Mouse (Mus musculus) midbrain, postnatal 0 days (tissue): Measurements from ENCODE around the gene Cd300lg. TPM values are rescaled to one million over a fixed set of nuclear protein-coding genes. Genes with fewer than 3 reads are reported as not detected.
A peak's percentile ranks its signal among the peaks of the same experiment; 100 is the strongest.

Experiments
- ATAC-seq: fragments of 200-750 bp; cut with Nextera tagmentation; 2 replicates; pipeline ENCODE4 v1.8.0; 2017; ENCODE audit warnings: moderate number of reproducible peaks, mild to moderate bottlenecking, moderate TSS enrichment, moderate library complexity; ENCODE audit not compliant: low FRiP score
- DNase-seq: peaks from one replicate; pipeline ENCODE4 v3.0.0-alpha.2; 2015; ENCODE audit warnings: low spot score
- H3K27ac ChIP-seq: fragments of 300-500 bp; sonication (generic); 2 replicates; pipeline ENCODE4 v1.5.1; 2014; ENCODE audit warnings: low read depth, mild to moderate bottlenecking, low read length, mixed read lengths
- H3K27me3 ChIP-seq: fragments of 300-500 bp; sonication (generic); 2 replicates; pipeline ENCODE4 v1.6.1; 2014; ENCODE audit warnings: low read length, control low read depth, mixed read lengths; ENCODE audit not compliant: insufficient read depth
- H3K36me3 ChIP-seq: fragments of 300-500 bp; sonication (generic); 2 replicates; pipeline ENCODE4 v1.6.1; 2014; ENCODE audit warnings: low read length, control low read depth, mixed read lengths; ENCODE audit not compliant: insufficient read depth
- H3K4me1 ChIP-seq: fragments of 300-500 bp; sonication (generic); 2 replicates; pipeline ENCODE4 v1.6.1; 2014; ENCODE audit warnings: mild to moderate bottlenecking, control low read depth, antibody characterized with exemption, low read length, mixed read lengths; ENCODE audit not compliant: insufficient read depth
- H3K4me2 ChIP-seq: fragments of 300-500 bp; sonication (generic); 2 replicates; pipeline ENCODE4 v1.6.1; 2014; ENCODE audit warnings: low read depth, mild to moderate bottlenecking, low read length, mixed read lengths; ENCODE audit not compliant: poor library complexity, severe bottlenecking
- H3K4me3 ChIP-seq: fragments of 300-500 bp; sonication (generic); 2 replicates; pipeline ENCODE4 v1.5.1; 2014; ENCODE audit warnings: low read depth, mild to moderate bottlenecking, low read length, moderate library complexity
- H3K9ac ChIP-seq: fragments of 300-500 bp; sonication (generic); replicated peaks from 2 replicates; pipeline ENCODE4 v1.6.1; 2014; ENCODE audit warnings: mild to moderate bottlenecking, low read length, moderate library complexity, mixed read lengths; ENCODE audit not compliant: poor library complexity, severe bottlenecking
- H3K9me3 ChIP-seq: fragments of 300-500 bp; sonication (generic); 2 replicates; pipeline ENCODE4 v1.6.1; 2016; ENCODE audit warnings: low read length, control low read depth
- CTCF ChIP-seq: IDR thresholded peaks from 2 replicates; pipeline ENCODE4 v1.5.1; 2016; ENCODE audit warnings: antibody characterized with exemption, mild to moderate bottlenecking
- WGBS: fragments of 180-500 bp; shearing (Covaris S2); extraction: QIAGEN DNeasy Blood & Tissue Kit; methylation state at CpG from one replicate; pipeline ENCODE4 v1.1.7; 2014; 5-methylcytosine and 5-hydroxymethylcytosine counted together
- polyA plus RNA-seq: library from polyadenylated mRNA; unstranded; fragments of >200 nt; fragmentation: Nextera tagmentation; extraction: Ambion mirVana; gene quantifications from 2 replicates; pipeline ENCODE4 v1.2.1, GENCODE M21; 2015
- total RNA-seq: library from RNA; depleted of rRNA; stranded (reverse); fragments of >200 nt; gene quantifications from 2 replicates; pipeline ENCODE4 v1.2.3, GENCODE M21; 2014

Gene Cd300lg
- total and polyA plus RNA-seq, 2 experiments from 2014 or later = 0.25 TPM; not detected in 1

GRCm38 (mm10) chr11:102046607-102047006, 5.3 kb downstream of the Cd300lg start:
- H3K9ac ChIP-seq = no peak overlapping the region
- no peak overlapping the region for H3K4me3 ChIP-seq
- H3K4me2 ChIP-seq = no peak overlapping the region
- 82% methylated on average over 9 of the region's 9 CpGs for WGBS
- no peaks in the 10 kb centered on the region for H3K36me3 ChIP-seq
- ATAC-seq = no peak
- DNase-seq = no peak
- no peaks in the 10 kb centered on the region for H3K4me1 ChIP-seq
- no peak overlapping the region for H3K27ac ChIP-seq
- no peak for TF ChIP-seq CTCF
- H3K27me3 ChIP-seq = no peaks in the 10 kb centered on the region
- H3K9me3 ChIP-seq = 0 out of 2 replicates have a peak, but pooled peaks cover 3% of the 10 kb centered on the region

- DNase-seq (no peak), ATAC-seq (no peak)
- no peaks in the 10 kb centered on the region for H3K27me3 ChIP-seq
- H3K36me3 ChIP-seq = no peaks in the 10 kb centered on the region
- no peak overlapping the region for H3K4me2 ChIP-seq
- 0 out of 2 replicates have a peak, but pooled peaks cover 3% of the 10 kb centered on the region for H3K9me3 ChIP-seq
- TF ChIP-seq CTCF = no peak
- H3K27ac ChIP-seq = no peak overlapping the region
- H3K4me3 ChIP-seq = no peak overlapping the region
- H3K9ac ChIP-seq = no peak overlapping the region
- no peaks in the 10 kb centered on the region for H3K4me1 ChIP-seq
- WGBS = 53% methylated on average over 14 of the region's 14 CpGs
Measured at GRCm38 (mm10) chr11:102049875-102050482, 8.7 kb downstream of the Cd300lg start.

GRCm38 (mm10) chr11:102051541-102051940, 10.2 kb downstream of the Cd300lg start:
- no peak overlapping the region for H3K4me3 ChIP-seq
- whole genome bisulfite sequencing = 68% methylated on average over 4 of the region's 4 CpGs
- TF ChIP-seq CTCF = no peak
- H3K9me3 ChIP-seq = no peaks in the 10 kb centered on the region
- no peak overlapping the region for H3K4me2 ChIP-seq
- no peak for ATAC-seq
- no peaks in the 10 kb centered on the region for H3K4me1 ChIP-seq
- no peak for DNase-seq
- H3K27me3 ChIP-seq = no peaks in the 10 kb centered on the region
- no peaks in the 10 kb centered on the region for H3K36me3 ChIP-seq
- no peak overlapping the region for H3K9ac ChIP-seq
- no peak overlapping the region for H3K27ac ChIP-seq

GRCm38 (mm10) chr11:102051954-102052353, 10.6 kb downstream of the Cd300lg start:
- 0 out of 2 replicates have a peak overlapping the region, but pooled peaks have one; percentile 18 for H3K27ac ChIP-seq
- H3K4me3 ChIP-seq = no peak overlapping the region
- no peak for ATAC-seq
- no peaks in the 10 kb centered on the region for H3K9me3 ChIP-seq
- no peaks in the 10 kb centered on the region for H3K4me1 ChIP-seq
- no peaks in the 10 kb centered on the region for H3K27me3 ChIP-seq
- WGBS = 58% methylated on average over 4 of the region's 4 CpGs
- no peak for DNase-seq
- peaks cover 1% of the 10 kb centered on the region; the same call in 1 of the 2 replicates for H3K36me3 ChIP-seq
- TF ChIP-seq CTCF = no peak
- H3K4me2 ChIP-seq = no peak overlapping the region
- H3K9ac ChIP-seq = no peak overlapping the region

- ATAC-seq = no peak
- Histone ChIP-seq H3K36me3 (peaks cover 4% of the 10 kb centered on the region; the same call in 1 of the 2 replicates), H3K27me3 (no peaks in the 10 kb centered on the region), H3K4me3 (no peak overlapping the region), H3K9me3 (no peaks in the 10 kb centered on the region), H3K9ac (no peak overlapping the region), H3K27ac (no peak overlapping the region), H3K4me2 (no peak overlapping the region), H3K4me1 (no peaks in the 10 kb centered on the region)
- WGBS = 79% methylated on average over 12 of the region's 12 CpGs
- TF ChIP-seq CTCF = no peak
- no peak for DNase-seq
Measured at GRCm38 (mm10) chr11:102052697-102053096, 11.4 kb downstream of the Cd300lg start.

- Histone ChIP-seq H3K9me3 (no peaks in the 10 kb centered on the region), H3K9ac (no peak overlapping the region), H3K4me2 (no peak overlapping the region), H3K4me1 (no peaks in the 10 kb centered on the region), H3K36me3 (peaks cover 4% of the 10 kb centered on the region; the same call in 1 of the 2 replicates), H3K27me3 (no peaks in the 10 kb centered on the region), H3K27ac (no peak overlapping the region), H3K4me3 (no peak overlapping the region)
- ATAC-seq (no peak), DNase-seq (no peak)
- TF ChIP-seq CTCF = no peak
- WGBS = 74% methylated on average over 7 of the region's 7 CpGs
Measured at GRCm38 (mm10) chr11:102053183-102053582, 11.9 kb downstream of the Cd300lg start.
